Mouse (Mus musculus): Measurements from ENCODE around the gene Krt10.

GRCm38 (mm10) chr11:99369853-99370451 is 19.2 kb downstream of the Krt10 start:
- TF ChIP-seq EP300 (IDR thresholded peaks at IDR 0.05; ENCODE audit: low read depth) = no peak
- no peak for TF ChIP-seq CTCF (IDR thresholded peaks at IDR 0.05; ENCODE audit: low read depth)
